Mouse (Mus musculus) heart, postnatal 10 days (tissue): ENCODE results near the gene Btg2. TPM values are rescaled to one million over a fixed set of nuclear protein-coding genes. Genes with fewer than 3 reads are reported as not detected.

Experiments used
- DNase-seq, 2 experiments: peaks; one replicate each; pipeline ENCODE4 v3.0.0; 2021
- intact Hi-C: fragments of 180-260 bp; cut with DNase I; formaldehyde crosslinking; loops from one replicate; pipeline ENCODE4 v1.15.1; 2025
- total RNA-seq, 2 experiments: library from RNA; stranded (reverse); gene quantifications; 2 replicates each; pipeline ENCODE4 v1.2.3; 2021

The Btg2 gene
- total RNA-seq, 2 experiments from 2014 or later, result 30.3 to 32.9 TPM

- no peak for DNase-seq
- intact Hi-C loops, result no loop called here
These were observed 41.7 kb downstream of the Btg2 start, which contains the start of gene Fmod for GRCm38 (mm10) chr1:134037172-134037571. Gene Fmod (plus strand): TSS chr1:134037254.

DNA sequence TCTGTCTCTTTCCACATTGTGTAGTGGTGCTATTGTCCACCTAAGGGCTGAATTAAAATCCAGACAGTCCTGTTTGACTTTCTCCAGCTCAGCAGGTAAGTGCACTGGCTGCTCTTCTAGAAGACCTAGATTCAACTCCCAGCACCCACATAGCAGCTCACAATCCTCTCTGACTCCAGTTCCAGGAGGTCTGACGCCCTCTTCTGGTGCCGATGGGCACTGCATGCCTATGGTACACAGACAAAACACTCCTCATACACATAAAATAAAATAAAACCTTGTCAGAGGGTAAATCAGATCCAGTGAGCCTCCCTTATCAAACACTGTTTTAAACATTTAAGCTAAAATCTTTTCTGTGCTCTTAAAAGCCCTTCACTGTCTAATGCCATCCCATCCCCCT, 42.4 kb downstream of the Btg2 start:
- intact Hi-C loops, result no loop called here
- DNase-seq, result no peak

DNA sequence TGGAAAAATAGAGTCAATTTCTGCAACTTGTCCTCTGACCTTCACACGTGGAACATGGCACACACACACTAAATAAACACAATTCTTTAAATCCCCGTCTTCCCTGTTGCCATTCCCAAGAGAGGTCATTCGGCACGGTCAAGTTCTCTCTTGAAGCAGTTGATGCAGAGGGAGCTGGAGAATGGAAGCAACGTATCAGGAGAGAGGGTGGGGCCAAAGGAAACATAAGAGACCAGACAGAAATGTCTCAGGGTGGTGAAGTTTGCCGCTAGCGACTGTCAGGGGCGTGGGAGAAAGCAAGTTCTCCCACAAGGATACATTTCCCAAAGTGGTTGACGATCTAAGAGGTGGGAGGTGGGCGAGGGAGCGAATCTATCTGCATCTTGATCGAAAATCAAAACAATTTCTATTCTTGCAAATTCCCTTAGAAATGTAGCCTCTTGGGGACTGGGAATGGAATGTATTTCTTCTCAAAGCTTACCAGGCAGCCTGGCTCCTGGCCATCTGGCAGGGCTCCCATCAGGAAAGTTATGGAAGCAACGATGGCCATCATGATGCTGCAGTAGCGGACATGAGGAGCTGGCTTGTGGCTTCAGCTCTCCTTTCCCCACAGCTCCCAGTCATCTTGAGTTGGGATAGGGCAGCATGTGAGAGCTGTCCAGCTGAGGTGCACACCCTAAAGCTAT, 50.6 kb downstream of the Btg2 start:
- intact Hi-C loops, result no loop called here
- no peak for DNase-seq

- intact Hi-C loops, result no loop called here
- no peak for DNase-seq
These were observed 52.2 kb downstream of the Btg2 start for GRCm38 (mm10) chr1:134026741-134027140.

DNA sequence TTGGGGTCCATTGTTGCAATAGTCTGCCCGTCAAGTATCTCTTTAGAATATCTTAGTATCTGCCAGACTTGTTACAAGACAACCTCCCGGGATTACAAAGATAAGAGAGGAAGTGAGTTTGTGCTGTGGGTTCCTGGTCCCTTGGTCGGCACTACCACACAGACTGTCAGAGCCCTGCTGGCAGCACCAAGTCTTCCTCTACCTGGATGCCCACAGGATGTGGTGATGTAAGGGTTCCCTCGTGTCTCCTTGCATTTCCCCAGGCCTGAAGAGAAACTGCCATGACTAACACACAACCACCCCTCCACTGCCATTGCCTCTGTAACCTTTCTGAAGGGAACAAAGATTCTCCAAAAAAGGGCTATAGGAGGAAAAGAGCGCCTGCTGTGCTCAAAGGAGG, 52.9 kb downstream of the Btg2 start:
- no peak for DNase-seq
- intact Hi-C loops, result no loop called here

Other genes starting within 250 kb of the Btg2 start
- gene Optc, start 171.1 kb downstream of the Btg2 start, total RNA-seq, result under 1 TPM; 0.35 to 0.67 TPM
- gene Prelp, start 157.7 kb downstream of the Btg2 start, total RNA-seq, result 10 to 100 TPM; 27.2 TPM
- gene Fmod, start 41.9 kb downstream of the Btg2 start, total RNA-seq, result 10 to 100 TPM; 18.1 to 25.8 TPM
- not detected for gene Chit1, start 32.1 kb upstream of the Btg2 start, total RNA-seq
- under 1 TPM; 0.53 to 0.55 TPM for gene Chil1, start 103.1 kb upstream of the Btg2 start, total RNA-seq
- under 1 TPM in 1 of 2 experiments, not detected in 1; 0.32 TPM for gene Mybph, start 114.3 kb upstream of the Btg2 start, total RNA-seq
- gene Adora1, start 156.3 kb upstream of the Btg2 start, total RNA-seq, result 10 to 100 TPM; 12.0 to 19.4 TPM
- not detected for gene Myog, start 210.9 kb upstream of the Btg2 start, total RNA-seq